Mouse (Mus musculus): ENCODE results near the gene C2cd2. TPM values are rescaled to one million over a fixed set of nuclear protein-coding genes. Genes with fewer than 3 reads are reported as not detected.

C2cd2 gene
- 7.7 and 8.5 TPM in 2 replicates for total RNA-seq (2012; rRNA removed)
- total RNA-seq (2014; rRNA removed): 11.2 and 11.3 TPM in 2 replicates
- 14.5 and 19.7 TPM in 2 replicates for polyA plus RNA-seq (2012; ENCODE audit: insufficient read length, low read depth)

GRCm38 (mm10) chr16:97962151-97962948 is at the start of gene C2cd2, which contains the start of gene Zbtb21:
Gene C2cd2, minus strand, starts transcription at chr16:97962598.
Gene Zbtb21, minus strand, starts transcription at chr16:97962622.
- peak; percentile 97 for DNase-seq (ENCODE audit: extremely low read depth)
- Histone ChIP-seq H3K27me3 (replicated peaks) (no peaks in the 10 kb centered on the region), H3K9ac (ENCODE audit: insufficient read depth, low read depth) (peak within 1 kb of the TSS; percentile 84), H3K27ac (ENCODE audit: insufficient read depth, low read depth) (peak within 1 kb of the TSS; percentile 91), H3K79me2 (replicated peaks; ENCODE audit: control insufficient read depth, extremely low read depth, insufficient read depth, poor library complexity, severe bottlenecking) (peaks cover 17% of the 10 kb centered on the region), H3K4me3 (replicated peaks in 1 of 3; ENCODE audit: low read depth in 2 of 3, low read length in 2 of 3, poor library complexity in 1 of 3) (peak within 1 kb of the TSS; percentile 68 to 83 (median 77)), H3K9me3 (replicated peaks; ENCODE audit: low read length) (no peaks in the 10 kb centered on the region), H3K36me3 (replicated peaks in 1 of 2; ENCODE audit: control insufficient read depth in 1 of 2, insufficient read depth in 1 of 2, low read length in 1 of 2) (peaks cover 10 to 20% of the 10 kb centered on the region in 2 experiments), H3K4me1 (ENCODE audit: control insufficient read depth in 1 of 2, insufficient read depth in 2 of 2) (peaks cover 6 to 53% of the 10 kb centered on the region in 2 experiments), H3K4me2 (ENCODE audit: insufficient read depth, low read depth, poor library complexity, severe bottlenecking) (peak within 1 kb of the TSS; percentile 82)
- in situ Hi-C loops (cut with MboI; ENCODE audit: low pct_ligation_motif_present, low pct_unique_long_range_greater_than_20kb, low sequenced_read_pairs) (no loop called here), dilution Hi-C loops (cut with MboI; ENCODE audit: extremely low pct_ligation_motif_present, extremely low pct_unique_long_range_greater_than_20kb, low sequenced_read_pairs) (no loop called here)
- TF ChIP-seq GABPA (IDR thresholded peaks at IDR 0.05; ENCODE audit: insufficient replicate concordance, low read depth, low read length) (peak; percentile 98), MXI1 (IDR thresholded peaks at IDR 0.05; ENCODE audit: low read depth, low read length) (peak; percentile 71), IRF4 (IDR thresholded peaks at IDR 0.05; ENCODE audit: low read depth, low read length) (peak; percentile 55; the same call in 1 of the 2 replicates), PAX5 (IDR thresholded peaks at IDR 0.05; ENCODE audit: low read length) (no peak), BHLHE40 (IDR thresholded peaks at IDR 0.05; ENCODE audit: low read depth, low read length) (peak; percentile 99), ZC3H11A (IDR thresholded peaks at IDR 0.05; ENCODE audit: low read depth, low read length) (no peak), ZMIZ1 (IDR thresholded peaks at IDR 0.05; ENCODE audit: low read depth, low read length) (peak; percentile 80; the same call in 1 of the 2 replicates), NRF1 (IDR thresholded peaks at IDR 0.05; ENCODE audit: low read depth, low read length) (peak; percentile 95), RCOR1 (conservative IDR thresholded peaks at IDR 0.05; ENCODE audit: low read depth, low read length) (peak; percentile 79; the same call in 1 of the 2 replicates), JUN (IDR thresholded peaks at IDR 0.05; ENCODE audit: insufficient read depth, low read depth, low read length) (peak; percentile 89), RAD21 (IDR thresholded peaks at IDR 0.05; ENCODE audit: low read depth, low read length) (no peak; the same call in 1 of the 2 replicates), CHD1 (IDR thresholded peaks at IDR 0.05; ENCODE audit: low read depth, low read length) (no peak), MYC (IDR thresholded peaks at IDR 0.05; ENCODE audit: low read depth, low read length) (peak; percentile 95), USF1 (IDR thresholded peaks at IDR 0.05; ENCODE audit: low read depth, low read length) (peak; percentile 81), ZKSCAN1 (IDR thresholded peaks at IDR 0.05; ENCODE audit: borderline replicate concordance, low read depth, low read length) (no peak), MAX (IDR thresholded peaks at IDR 0.05; ENCODE audit: low read length) (peak; percentile 83), POLR2AphosphoS2 (IDR thresholded peaks at IDR 0.05; ENCODE audit: low read depth, low read length) (peak; percentile 86), MAFK (IDR thresholded peaks at IDR 0.05; ENCODE audit: insufficient replicate concordance, low read length) (0 out of 2 replicates have a peak, but pooled peaks have one; percentile 19), USF2 (conservative IDR thresholded peaks at IDR 0.05; ENCODE audit: low read depth, low read length) (no peak; the same call in 1 of the 2 replicates), HCFC1 (IDR thresholded peaks at IDR 0.05; ENCODE audit: low read depth, low read length) (peak; percentile 76), TCF12 (IDR thresholded peaks at IDR 0.05; ENCODE audit: low read depth, low read length) (peak; percentile 86), MAZ (IDR thresholded peaks at IDR 0.05; ENCODE audit: low read depth, low read length) (no peak), CHD2 (IDR thresholded peaks at IDR 0.05; ENCODE audit: low read length) (peak; percentile 36; the same call in 1 of the 2 replicates), SIN3A (IDR thresholded peaks at IDR 0.05; ENCODE audit: low read length) (no peak; the same call in none of the 2 replicates), SMC3 (IDR thresholded peaks at IDR 0.05; ENCODE audit: low read depth, low read length) (peak; percentile 4; the same call in 1 of the 2 replicates), E2F4 (IDR thresholded peaks at IDR 0.05; ENCODE audit: insufficient replicate concordance, low read depth, low read length) (0 out of 2 replicates have a peak, but pooled peaks have one; percentile 37), UBTF (IDR thresholded peaks at IDR 0.05; ENCODE audit: low read depth, low read length) (no peak), ETS1 (conservative IDR thresholded peaks at IDR 0.05; ENCODE audit: low read depth, low read length) (peak; percentile 79), CTCF (conservative IDR thresholded peaks at IDR 0.05 in 1 of 2, IDR thresholded peaks at IDR 0.05 in 1 of 2; ENCODE audit: low read depth in 2 of 2, low read length in 2 of 2) (no peak), TBP (conservative IDR thresholded peaks at IDR 0.05; ENCODE audit: low read depth, low read length) (peak; percentile 29; the same call in 1 of the 2 replicates), MEF2A (IDR thresholded peaks at IDR 0.05; ENCODE audit: borderline replicate concordance, low read depth, low read length) (peak; percentile 61; the same call in 1 of the 2 replicates), NELFE (IDR thresholded peaks at IDR 0.05; ENCODE audit: low read depth, low read length) (peak; percentile 97), KAT2A (IDR thresholded peaks at IDR 0.05; ENCODE audit: insufficient replicate concordance, low read length) (no peak), JUND (conservative IDR thresholded peaks at IDR 0.05; ENCODE audit: low read depth, low read length) (peak; percentile 83), EP300 (IDR thresholded peaks at IDR 0.05; ENCODE audit: low read length) (peak; percentile 64; the same call in 1 of the 2 replicates), POLR2A (IDR thresholded peaks at IDR 0.05; ENCODE audit: low read depth, low read length) (peak; percentile 83), ZNF384 (IDR thresholded peaks at IDR 0.05; ENCODE audit: low read depth, low read length) (peak; percentile 71)

Measured in CH12.LX (cell line).